Mouse (Mus musculus): ENCODE data around the gene D430041D05Rik. TPM values are rescaled to one million over a fixed set of nuclear protein-coding genes. Genes with fewer than 3 reads are reported as not detected.

Gene D430041D05Rik
- polyA plus RNA-seq, 1 experiment: 0.60 TPM

GRCm38 (mm10) chr2:104398651-104399290, 12.0 kb downstream of the D430041D05Rik start:
- Histone ChIP-seq H3K79me2 (ENCODE audit: control insufficient read depth, insufficient read depth) (no peaks in the 10 kb centered on the region), H3K27me3 (ENCODE audit: control insufficient read depth, insufficient read depth, insufficient read length) (no peaks in the 10 kb centered on the region), H3K4me3 (no peak overlapping the region), H3ac (ENCODE audit: control insufficient read depth, insufficient read length) (no peak overlapping the region), H3K4me2 (ENCODE audit: low read depth) (no peak overlapping the region), H3K36me3 (ENCODE audit: control insufficient read depth, insufficient read depth) (no peaks in the 10 kb centered on the region)
- TF ChIP-seq MAX (IDR thresholded peaks at IDR 0.05; ENCODE audit: low read depth) (no peak), POLR2A (IDR thresholded peaks at IDR 0.05; ENCODE audit: insufficient read length, low read depth) (no peak), E2F4 (IDR thresholded peaks at IDR 0.05; ENCODE audit: insufficient read depth) (no peak), MYOG (IDR thresholded peaks at IDR 0.05; ENCODE audit: control insufficient read depth in 1 of 3, insufficient read depth in 1 of 3, insufficient read length in 2 of 3, low read depth in 2 of 3) (no peak), TCF12 (IDR thresholded peaks at IDR 0.05; ENCODE audit: insufficient read depth, poor library complexity, severe bottlenecking) (no peak), USF1 (IDR thresholded peaks at IDR 0.05; ENCODE audit: low read depth) (no peak), POLR2AphosphoS2 (IDR thresholded peaks at IDR 0.05; ENCODE audit: insufficient read length, low read depth) (no peak), REST (IDR thresholded peaks at IDR 0.05; ENCODE audit: insufficient read depth, insufficient read length) (no peak), SRF (IDR thresholded peaks at IDR 0.05; ENCODE audit: control insufficient read depth, insufficient read length, low read depth) (no peak), MYOD1 (IDR thresholded peaks at IDR 0.05; ENCODE audit: control insufficient read depth in 1 of 3, insufficient read length in 2 of 3, low read depth in 2 of 3) (no peak), TCF3 (IDR thresholded peaks at IDR 0.05; ENCODE audit: insufficient read length, low read depth) (no peak), CEBPB (IDR thresholded peaks at IDR 0.05; ENCODE audit: insufficient read depth, poor library complexity, severe bottlenecking) (no peak)

- Histone ChIP-seq H3K27me3 (ENCODE audit: control insufficient read depth, insufficient read depth, insufficient read length) (no peaks in the 10 kb centered on the region), H3ac (ENCODE audit: control insufficient read depth, insufficient read length) (no peak overlapping the region), H3K36me3 (ENCODE audit: control insufficient read depth, insufficient read depth) (no peaks in the 10 kb centered on the region), H3K4me3 (no peak overlapping the region), H3K79me2 (ENCODE audit: control insufficient read depth, insufficient read depth) (no peaks in the 10 kb centered on the region), H3K4me2 (ENCODE audit: low read depth) (no peak overlapping the region)
- no peak for TF ChIP-seq MAX (IDR thresholded peaks at IDR 0.05; ENCODE audit: low read depth)
- TF ChIP-seq USF1 (IDR thresholded peaks at IDR 0.05; ENCODE audit: low read depth): no peak
- no peak for TF ChIP-seq MYOG (IDR thresholded peaks at IDR 0.05; ENCODE audit: control insufficient read depth in 1 of 3, insufficient read depth in 1 of 3, insufficient read length in 2 of 3, low read depth in 2 of 3)
- TF ChIP-seq MYOD1 (IDR thresholded peaks at IDR 0.05; ENCODE audit: control insufficient read depth in 1 of 3, insufficient read length in 2 of 3, low read depth in 2 of 3): no peak
- TF ChIP-seq CEBPB (IDR thresholded peaks at IDR 0.05; ENCODE audit: insufficient read depth, poor library complexity, severe bottlenecking): no peak
- no peak for TF ChIP-seq E2F4 (IDR thresholded peaks at IDR 0.05; ENCODE audit: insufficient read depth)
- no peak for TF ChIP-seq POLR2AphosphoS2 (IDR thresholded peaks at IDR 0.05; ENCODE audit: insufficient read length, low read depth)
- TF ChIP-seq TCF12 (IDR thresholded peaks at IDR 0.05; ENCODE audit: insufficient read depth, poor library complexity, severe bottlenecking): no peak
- no peak for TF ChIP-seq POLR2A (IDR thresholded peaks at IDR 0.05; ENCODE audit: insufficient read length, low read depth)
- no peak for TF ChIP-seq TCF3 (IDR thresholded peaks at IDR 0.05; ENCODE audit: insufficient read length, low read depth)
- TF ChIP-seq REST (IDR thresholded peaks at IDR 0.05; ENCODE audit: insufficient read depth, insufficient read length): no peak
- TF ChIP-seq SRF (IDR thresholded peaks at IDR 0.05; ENCODE audit: control insufficient read depth, insufficient read length, low read depth): no peak
Observed at GRCm38 (mm10) chr2:104395961-104396360, 14.9 kb downstream of the D430041D05Rik start.

DNA sequence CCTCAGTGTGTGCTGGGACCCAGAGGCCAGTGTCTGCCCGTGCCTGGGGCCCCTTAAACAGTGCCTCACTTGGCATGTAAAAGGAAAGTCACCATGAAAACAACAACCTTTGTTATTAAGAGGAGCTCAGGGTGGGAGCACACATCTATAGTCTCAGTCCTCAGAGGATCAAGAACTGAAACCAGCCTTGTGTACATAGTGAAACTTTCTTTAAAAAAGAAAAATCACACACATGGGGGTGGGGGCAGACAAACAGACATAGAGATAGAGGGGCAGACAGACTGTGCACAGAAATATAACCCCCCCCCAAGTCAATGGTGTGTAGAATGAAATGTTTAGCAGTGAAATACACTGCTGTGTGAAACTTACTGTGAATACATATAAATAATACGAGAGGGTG, 16.0 kb downstream of the D430041D05Rik start:
- no peak for TF ChIP-seq REST (IDR thresholded peaks at IDR 0.05; ENCODE audit: insufficient read depth, insufficient read length)
- TF ChIP-seq TCF3 (IDR thresholded peaks at IDR 0.05; ENCODE audit: insufficient read length, low read depth): no peak
- no peak for TF ChIP-seq USF1 (IDR thresholded peaks at IDR 0.05; ENCODE audit: low read depth)
- TF ChIP-seq MYOD1 (IDR thresholded peaks at IDR 0.05; ENCODE audit: control insufficient read depth in 1 of 3, insufficient read length in 2 of 3, low read depth in 2 of 3): no peak
- TF ChIP-seq CEBPB (IDR thresholded peaks at IDR 0.05; ENCODE audit: insufficient read depth, poor library complexity, severe bottlenecking): no peak
- no peak for TF ChIP-seq MYOG (IDR thresholded peaks at IDR 0.05; ENCODE audit: control insufficient read depth in 1 of 3, insufficient read depth in 1 of 3, insufficient read length in 2 of 3, low read depth in 2 of 3)
- TF ChIP-seq SRF (IDR thresholded peaks at IDR 0.05; ENCODE audit: control insufficient read depth, insufficient read length, low read depth): no peak
- no peak for TF ChIP-seq E2F4 (IDR thresholded peaks at IDR 0.05; ENCODE audit: insufficient read depth)
- no peak for TF ChIP-seq MAX (IDR thresholded peaks at IDR 0.05; ENCODE audit: low read depth)
- TF ChIP-seq TCF12 (IDR thresholded peaks at IDR 0.05; ENCODE audit: insufficient read depth, poor library complexity, severe bottlenecking): no peak
- TF ChIP-seq POLR2A (IDR thresholded peaks at IDR 0.05; ENCODE audit: insufficient read length, low read depth): no peak
- no peak for TF ChIP-seq POLR2AphosphoS2 (IDR thresholded peaks at IDR 0.05; ENCODE audit: insufficient read length, low read depth)
- Histone ChIP-seq H3K4me3 (no peak overlapping the region), H3K36me3 (ENCODE audit: control insufficient read depth, insufficient read depth) (no peaks in the 10 kb centered on the region), H3K4me2 (ENCODE audit: low read depth) (no peak overlapping the region), H3ac (ENCODE audit: control insufficient read depth, insufficient read length) (no peak overlapping the region), H3K79me2 (ENCODE audit: control insufficient read depth, insufficient read depth) (no peaks in the 10 kb centered on the region), H3K27me3 (ENCODE audit: control insufficient read depth, insufficient read depth, insufficient read length) (no peaks in the 10 kb centered on the region)

DNA sequence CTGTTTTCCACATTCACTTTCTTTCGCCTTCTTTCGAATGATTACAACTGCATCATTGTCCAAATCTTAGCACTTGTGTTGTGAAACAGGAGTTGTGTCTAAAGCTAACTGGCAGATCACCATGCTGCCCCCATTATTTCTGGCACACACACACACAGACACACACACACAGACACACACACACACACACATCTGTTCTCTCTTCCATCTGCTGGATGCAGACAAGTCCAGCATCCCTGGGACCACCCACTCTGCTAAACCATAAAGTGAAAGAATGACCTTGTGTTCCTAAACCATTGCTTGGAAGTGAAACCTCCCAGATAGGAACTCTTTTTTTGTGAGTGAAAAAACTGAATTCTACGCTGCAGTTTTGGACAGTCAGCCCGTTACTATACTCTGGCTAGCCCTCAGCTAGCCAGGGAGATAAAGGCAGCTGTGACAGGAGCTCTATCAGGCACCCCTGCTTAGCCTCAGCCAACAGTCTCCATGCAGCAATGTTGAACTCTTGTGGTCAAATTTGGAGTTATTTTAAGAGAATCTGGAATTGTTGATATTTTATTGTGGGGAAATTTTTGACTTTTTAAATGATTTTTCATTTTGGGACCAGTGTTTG, 18.0 kb downstream of the D430041D05Rik start:
- Histone ChIP-seq H3ac (ENCODE audit: control insufficient read depth, insufficient read length) (no peak overlapping the region), H3K4me2 (ENCODE audit: low read depth) (no peak overlapping the region), H3K79me2 (ENCODE audit: control insufficient read depth, insufficient read depth) (no peaks in the 10 kb centered on the region), H3K27me3 (ENCODE audit: control insufficient read depth, insufficient read depth, insufficient read length) (no peaks in the 10 kb centered on the region), H3K4me3 (no peak overlapping the region), H3K36me3 (ENCODE audit: control insufficient read depth, insufficient read depth) (no peaks in the 10 kb centered on the region)
- TF ChIP-seq SRF (IDR thresholded peaks at IDR 0.05; ENCODE audit: control insufficient read depth, insufficient read length, low read depth) (no peak), MYOD1 (IDR thresholded peaks at IDR 0.05; ENCODE audit: control insufficient read depth in 1 of 3, insufficient read length in 2 of 3, low read depth in 2 of 3) (no peak), MYOG (IDR thresholded peaks at IDR 0.05; ENCODE audit: control insufficient read depth in 1 of 3, insufficient read depth in 1 of 3, insufficient read length in 2 of 3, low read depth in 2 of 3) (no peak), E2F4 (IDR thresholded peaks at IDR 0.05; ENCODE audit: insufficient read depth) (no peak), CEBPB (IDR thresholded peaks at IDR 0.05; ENCODE audit: insufficient read depth, poor library complexity, severe bottlenecking) (no peak), TCF3 (IDR thresholded peaks at IDR 0.05; ENCODE audit: insufficient read length, low read depth) (no peak), POLR2AphosphoS2 (IDR thresholded peaks at IDR 0.05; ENCODE audit: insufficient read length, low read depth) (no peak), USF1 (IDR thresholded peaks at IDR 0.05; ENCODE audit: low read depth) (no peak), POLR2A (IDR thresholded peaks at IDR 0.05; ENCODE audit: insufficient read length, low read depth) (no peak), MAX (IDR thresholded peaks at IDR 0.05; ENCODE audit: low read depth) (no peak), REST (IDR thresholded peaks at IDR 0.05; ENCODE audit: insufficient read depth, insufficient read length) (no peak), TCF12 (IDR thresholded peaks at IDR 0.05; ENCODE audit: insufficient read depth, poor library complexity, severe bottlenecking) (no peak)

Measured in myocyte (in vitro differentiated cells).